Comparison of ENCODE assay signal across 8 mouse cellular contexts in the genomic region with DNA sequence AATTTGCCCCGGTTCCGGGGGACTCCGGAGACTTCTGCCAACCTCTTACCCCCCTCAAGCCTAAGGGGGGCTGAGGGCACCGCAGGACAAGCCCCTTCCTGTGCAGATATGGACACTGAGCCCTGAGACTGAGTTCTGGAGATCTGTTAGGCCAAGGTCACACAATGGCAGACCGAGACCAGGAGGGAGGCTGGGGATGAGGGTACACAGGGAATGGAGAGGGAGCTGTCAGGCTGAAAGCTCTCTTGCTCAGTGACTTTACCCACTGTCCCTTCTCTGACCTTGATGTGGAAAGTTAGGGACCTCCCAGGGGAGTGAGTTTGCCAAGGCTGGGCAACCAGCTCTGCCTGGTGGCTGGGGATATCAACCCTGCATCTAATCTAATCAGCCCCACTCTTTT.
DNase-seq lines count a peak whose midpoint lies in the region; ATAC-seq and TF ChIP-seq lines count a peak whose summit lies in the region.

No protein-coding gene starts in this region.

- DNase-seq in kidney, postnatal 36 days, result no peak
- no peak for DNase-seq in embryonic facial prominence, embryonic 11.5 days (ENCODE audit: low spot score)
- no peak for DNase-seq in hindbrain, embryonic 11.5 days (ENCODE audit: low spot score)
- DNase-seq in midbrain, embryonic 14.5 days, result no peak
- no peak for DNase-seq in T-cell, adult 2 months (ENCODE audit: low spot score)
- DNase-seq in thymus, adult 2 months, result no peak
- DNase-seq in spleen, postnatal 14 days (ENCODE audit: low spot score in 2 of 2), result no peak

- peak overlapping the region; percentile 29 for H3K4me3 ChIP-seq in kidney, embryonic 16.5 days (ENCODE audit: low read length)
- peak overlapping the region; percentile 29 for H3K4me3 ChIP-seq in embryonic facial prominence, embryonic 11.5 days (ENCODE audit: low read depth, low read length)
- H3K4me3 ChIP-seq in hindbrain, embryonic 11.5 days (ENCODE audit: low read depth, low read length), result peak overlapping the region; percentile 30
- peak overlapping the region; percentile 25 for H3K4me3 ChIP-seq in midbrain, embryonic 14.5 days (replicated peaks; ENCODE audit: low read depth, low read length)
- no peak overlapping the region for H3K4me3 ChIP-seq in thymus, adult 2 months (ENCODE audit: control insufficient read depth, insufficient read depth, low read length)

- no peak for TF ChIP-seq POLR2A in thymus, adult 2 months (IDR thresholded peaks at IDR 0.05; ENCODE audit: control insufficient read depth, extremely low read depth, insufficient read depth, low read length, poor library complexity)

- H3K36me3 ChIP-seq in kidney, embryonic 16.5 days (ENCODE audit: insufficient read depth, low read length), result no peaks in the 10 kb centered on the region
- H3K36me3 ChIP-seq in embryonic facial prominence, embryonic 11.5 days (replicated peaks; ENCODE audit: control insufficient read depth, insufficient read depth, low read depth, low read length), result no peaks in the 10 kb centered on the region
- no peaks in the 10 kb centered on the region for H3K36me3 ChIP-seq in hindbrain, embryonic 11.5 days (ENCODE audit: control insufficient read depth, insufficient read depth, low read length)
- no peaks in the 10 kb centered on the region for H3K36me3 ChIP-seq in midbrain, embryonic 14.5 days (ENCODE audit: control insufficient read depth, insufficient read depth, low read length)
- no peaks in the 10 kb centered on the region for H3K36me3 ChIP-seq in thymus, adult 2 months (ENCODE audit: control insufficient read depth, insufficient read depth, low read length)

- peaks cover 8% of the 10 kb centered on the region for H3K9me3 ChIP-seq in kidney, embryonic 16.5 days (ENCODE audit: low read length)
- H3K9me3 ChIP-seq in embryonic facial prominence, embryonic 11.5 days (replicated peaks; ENCODE audit: control insufficient read depth, low read length), result no peaks in the 10 kb centered on the region
- no peaks in the 10 kb centered on the region for H3K9me3 ChIP-seq in hindbrain, embryonic 11.5 days (ENCODE audit: control insufficient read depth, low read length)
- H3K9me3 ChIP-seq in midbrain, embryonic 14.5 days (ENCODE audit: control insufficient read depth, low read length), result peaks cover 7% of the 10 kb centered on the region

- peak; percentile 40 for ATAC-seq in kidney, embryonic 16.5 days (ENCODE audit: low FRiP score, low TSS enrichment)
- ATAC-seq in embryonic facial prominence, embryonic 11.5 days (replicated peaks; ENCODE audit: insufficient number of reproducible peaks, low FRiP score, low TSS enrichment, low read depth), result 0 out of 2 replicates have a peak, but pooled peaks have one; percentile 11
- no peak for ATAC-seq in hindbrain, embryonic 11.5 days (ENCODE audit: low FRiP score)
- peak; percentile 28; the same call in 1 of the 2 replicates for ATAC-seq in midbrain, embryonic 14.5 days (ENCODE audit: low FRiP score, low TSS enrichment)

- WGBS in kidney, embryonic 16.5 days, result 14% methylated on average over 5 of the region's 5 CpGs
- WGBS in embryonic facial prominence, embryonic 11.5 days, result 7% methylated on average over 5 of the region's 5 CpGs
- WGBS in hindbrain, embryonic 11.5 days, result 10% methylated on average over 5 of the region's 5 CpGs
- WGBS in midbrain, embryonic 14.5 days, result 7% methylated on average over 5 of the region's 5 CpGs
- WGBS in thymus, adult 2 months, result 25% methylated on average over 5 of the region's 5 CpGs

- TF ChIP-seq CTCF in thymus, adult 2 months (IDR thresholded peaks at IDR 0.05; ENCODE audit: borderline replicate concordance, control insufficient read depth, extremely low read depth, insufficient read depth, low read length, poor library complexity), result no peak

- peak overlapping the region; percentile 73 for H3K9ac ChIP-seq in kidney, embryonic 16.5 days (replicated peaks; ENCODE audit: low read length)
- peak overlapping the region; percentile 64 for H3K9ac ChIP-seq in embryonic facial prominence, embryonic 11.5 days (replicated peaks; ENCODE audit: low read length)
- H3K9ac ChIP-seq in hindbrain, embryonic 11.5 days (ENCODE audit: low read depth, low read length), result peak overlapping the region; percentile 69
- peak overlapping the region; percentile 59 for H3K9ac ChIP-seq in midbrain, embryonic 14.5 days (replicated peaks; ENCODE audit: low read length)

- no peaks in the 10 kb centered on the region for H3K27me3 ChIP-seq in kidney, embryonic 16.5 days (ENCODE audit: insufficient read depth, low read length)
- H3K27me3 ChIP-seq in embryonic facial prominence, embryonic 11.5 days (ENCODE audit: control insufficient read depth, insufficient read depth, low read length), result no peaks in the 10 kb centered on the region
- H3K27me3 ChIP-seq in hindbrain, embryonic 11.5 days (ENCODE audit: control insufficient read depth, insufficient read depth, low read length), result no peaks in the 10 kb centered on the region
- H3K27me3 ChIP-seq in midbrain, embryonic 14.5 days (ENCODE audit: control insufficient read depth, insufficient read depth, low read length), result no peaks in the 10 kb centered on the region
- peaks cover 8% of the 10 kb centered on the region; the same call in 1 of the 2 replicates for H3K27me3 ChIP-seq in thymus, adult 2 months (ENCODE audit: control insufficient read depth, insufficient read depth, low read length)

- peak overlapping the region; percentile 98 for H3K27ac ChIP-seq in kidney, embryonic 16.5 days (ENCODE audit: low read length)
- H3K27ac ChIP-seq in embryonic facial prominence, embryonic 11.5 days (replicated peaks; ENCODE audit: low read depth, low read length), result peak overlapping the region; percentile 54
- peak overlapping the region; percentile 92 for H3K27ac ChIP-seq in hindbrain, embryonic 11.5 days (ENCODE audit: low read depth, low read length)
- H3K27ac ChIP-seq in midbrain, embryonic 14.5 days (replicated peaks; ENCODE audit: low read depth, low read length), result peak overlapping the region; percentile 97
- H3K27ac ChIP-seq in thymus, adult 2 months (ENCODE audit: control insufficient read depth, insufficient read depth, low read length), result no peak overlapping the region

- peaks cover 36% of the 10 kb centered on the region for H3K4me1 ChIP-seq in kidney, embryonic 16.5 days (ENCODE audit: insufficient read depth, low read length)
- H3K4me1 ChIP-seq in embryonic facial prominence, embryonic 11.5 days (ENCODE audit: control insufficient read depth, insufficient read depth, low read length), result peaks cover 6% of the 10 kb centered on the region
- H3K4me1 ChIP-seq in hindbrain, embryonic 11.5 days (replicated peaks; ENCODE audit: control insufficient read depth, insufficient read depth, low read length), result peaks cover 18% of the 10 kb centered on the region
- peaks cover 28% of the 10 kb centered on the region for H3K4me1 ChIP-seq in midbrain, embryonic 14.5 days (ENCODE audit: control insufficient read depth, insufficient read depth, low read length)
- H3K4me1 ChIP-seq in thymus, adult 2 months (replicated peaks; ENCODE audit: control insufficient read depth, insufficient read depth, low read length), result peaks cover 12% of the 10 kb centered on the region

- peak overlapping the region; percentile 65 for H3K4me2 ChIP-seq in kidney, embryonic 16.5 days (replicated peaks; ENCODE audit: low read depth, low read length)
- peak overlapping the region; percentile 67 for H3K4me2 ChIP-seq in embryonic facial prominence, embryonic 11.5 days (ENCODE audit: low read depth, low read length)
- H3K4me2 ChIP-seq in hindbrain, embryonic 11.5 days (replicated peaks; ENCODE audit: low read depth, low read length), result peak overlapping the region; percentile 63
- peak overlapping the region; percentile 58 for H3K4me2 ChIP-seq in midbrain, embryonic 14.5 days (ENCODE audit: low read length)
